Mouse (Mus musculus) hindbrain, embryonic 13.5 days (tissue): ENCODE results near the gene 2210010C04Rik. TPM values are rescaled to one million over a fixed set of nuclear protein-coding genes. Genes with fewer than 3 reads are reported as not detected.

Experiments used
- ATAC-seq: fragments of 200-750 bp; cut with Nextera tagmentation; 2 replicates; pipeline ENCODE4 v1.8.0; 2017; ENCODE audit warnings: moderate TSS enrichment; ENCODE audit not compliant: low FRiP score
- H3K27ac ChIP-seq: fragments of 300-500 bp; sonication (generic); 2 replicates; pipeline ENCODE4 v1.5.1; 2015; ENCODE audit warnings: inconsistent platforms, mild to moderate bottlenecking, moderate library complexity
- H3K27me3 ChIP-seq: fragments of 300-500 bp; sonication (generic); 2 replicates; pipeline ENCODE4 v1.6.1; 2015; ENCODE audit warnings: mild to moderate bottlenecking, inconsistent platforms
- H3K36me3 ChIP-seq: fragments of 300-500 bp; sonication (generic); 2 replicates; pipeline ENCODE4 v1.6.1; 2015; ENCODE audit warnings: mild to moderate bottlenecking, inconsistent platforms
- H3K4me1 ChIP-seq: fragments of 300-500 bp; sonication (generic); replicated peaks from 2 replicates; pipeline ENCODE4 v1.6.1; 2015; ENCODE audit warnings: inconsistent platforms
- H3K4me2 ChIP-seq: fragments of 300-500 bp; sonication (generic); 2 replicates; pipeline ENCODE4 v1.6.1; 2015; ENCODE audit warnings: inconsistent platforms, mild to moderate bottlenecking, moderate library complexity
- H3K4me3 ChIP-seq: fragments of 300-500 bp; sonication (generic); 2 replicates; pipeline ENCODE4 v1.5.1; 2015; ENCODE audit warnings: mild to moderate bottlenecking, inconsistent platforms
- H3K9ac ChIP-seq: fragments of 300-500 bp; sonication (generic); 2 replicates; pipeline ENCODE4 v1.6.1; 2015; ENCODE audit warnings: mild to moderate bottlenecking, inconsistent platforms
- H3K9me3 ChIP-seq: fragments of 300-500 bp; sonication (generic); 2 replicates; pipeline ENCODE4 v1.6.1; 2016; ENCODE audit warnings: inconsistent platforms
- WGBS: fragments of 180-500 bp; shearing (Covaris S2); methylation state at CpG from one replicate; pipeline ENCODE4 v1.1.7; 2015; 5-methylcytosine and 5-hydroxymethylcytosine counted together
- polyA plus RNA-seq: library from polyadenylated mRNA; unstranded; fragments of >200 nt; fragmentation: Nextera tagmentation; extraction: Ambion mirVana; gene quantifications from 2 replicates; pipeline ENCODE4 v1.2.1, GENCODE M21; 2015

2210010C04Rik gene
- polyA plus RNA-seq, 1 experiment from 2014 or later: not detected

DNA sequence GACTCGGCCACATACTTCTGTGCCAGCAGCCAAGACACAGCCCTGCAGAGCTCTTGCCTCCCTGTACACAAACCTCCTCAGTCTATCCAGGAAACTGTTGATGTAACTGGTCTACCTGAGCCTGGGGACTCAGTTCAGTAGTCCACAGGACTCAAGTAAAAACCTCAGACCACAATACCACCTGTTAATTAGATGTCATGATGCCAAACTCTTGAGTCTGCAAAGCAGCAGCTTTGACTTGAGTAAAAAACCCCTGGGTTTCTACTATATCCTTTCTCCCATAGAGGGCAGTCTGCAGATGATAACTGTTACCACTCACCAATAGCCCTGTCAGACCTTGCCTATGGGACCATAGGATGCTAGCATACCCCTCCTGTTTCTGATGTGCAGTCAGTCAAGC lies 12.7 kb upstream of the 2210010C04Rik start:
- no peaks in the 10 kb centered on the region for H3K27me3 ChIP-seq
- no peak overlapping the region for H3K4me2 ChIP-seq
- no peak overlapping the region for H3K27ac ChIP-seq
- no peaks in the 10 kb centered on the region for H3K4me1 ChIP-seq
- H3K4me3 ChIP-seq: no peak overlapping the region
- H3K36me3 ChIP-seq: no peaks in the 10 kb centered on the region
- H3K9me3 ChIP-seq: no peaks in the 10 kb centered on the region
- WGBS: 91% methylated on average over 1 of the region's 1 CpGs
- H3K9ac ChIP-seq: no peak overlapping the region
- ATAC-seq: no peak

GRCm38 (mm10) chr6:41047202-41047601 lies 11.9 kb upstream of the 2210010C04Rik start:
- no peak for ATAC-seq
- Histone ChIP-seq H3K9me3 (no peaks in the 10 kb centered on the region), H3K27ac (no peak overlapping the region), H3K4me3 (no peak overlapping the region), H3K4me2 (no peak overlapping the region), H3K27me3 (no peaks in the 10 kb centered on the region), H3K4me1 (no peaks in the 10 kb centered on the region), H3K9ac (no peak overlapping the region), H3K36me3 (no peaks in the 10 kb centered on the region)
- WGBS: 96% methylated on average over 1 of the region's 1 CpGs

- no peak overlapping the region for H3K27ac ChIP-seq
- no peaks in the 10 kb centered on the region for H3K4me1 ChIP-seq
- 62% methylated on average over 2 of the region's 2 CpGs for WGBS
Observed at GRCm38 (mm10) chr6:41046553-41046952, 11.2 kb upstream of the 2210010C04Rik start.

GRCm38 (mm10) chr6:41044753-41045152 lies 9.4 kb upstream of the 2210010C04Rik start:
- no peak overlapping the region for H3K4me2 ChIP-seq
- no peaks in the 10 kb centered on the region for H3K9me3 ChIP-seq
- 100% methylated on average over 1 of the region's 1 CpGs for WGBS
- H3K9ac ChIP-seq: no peak overlapping the region
- H3K36me3 ChIP-seq: no peaks in the 10 kb centered on the region
- no peak for ATAC-seq
- no peaks in the 10 kb centered on the region for H3K4me1 ChIP-seq
- no peak overlapping the region for H3K27ac ChIP-seq
- no peaks in the 10 kb centered on the region for H3K27me3 ChIP-seq
- no peak overlapping the region for H3K4me3 ChIP-seq

More at GRCm38 (mm10) chr6:41046553-41046952, 11.2 kb upstream of the 2210010C04Rik start:
- Histone ChIP-seq H3K4me3 (no peak overlapping the region), H3K27me3 (no peaks in the 10 kb centered on the region), H3K4me2 (no peak overlapping the region), H3K9ac (no peak overlapping the region), H3K9me3 (no peaks in the 10 kb centered on the region), H3K36me3 (no peaks in the 10 kb centered on the region)
- no peak for ATAC-seq

DNA sequence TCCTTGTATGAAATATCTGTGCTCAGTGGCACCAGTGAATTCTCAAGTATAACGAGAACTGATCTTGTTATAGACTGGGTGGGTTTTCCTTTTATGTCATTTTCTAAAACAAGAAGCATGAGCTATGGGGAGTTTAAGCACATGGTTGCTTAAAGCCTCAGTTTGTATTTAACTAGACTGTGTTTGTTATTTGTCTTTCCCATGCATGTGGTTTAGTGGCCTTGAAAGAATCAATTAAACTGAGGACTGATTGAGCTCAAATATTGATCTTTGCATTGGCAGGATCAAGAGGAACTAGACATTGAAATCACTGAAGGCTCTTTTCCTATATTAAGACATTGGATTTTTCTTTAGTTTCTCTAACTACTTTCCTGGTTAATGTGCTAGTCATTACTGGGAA lies 9.0 kb upstream of the 2210010C04Rik start:
- Histone ChIP-seq H3K4me2 (no peak overlapping the region), H3K9ac (no peak overlapping the region), H3K9me3 (no peaks in the 10 kb centered on the region), H3K27me3 (no peaks in the 10 kb centered on the region), H3K4me3 (no peak overlapping the region), H3K27ac (no peak overlapping the region), H3K36me3 (no peaks in the 10 kb centered on the region), H3K4me1 (no peaks in the 10 kb centered on the region)
- no peak for ATAC-seq
- WGBS: 80% methylated on average over 1 of the region's 1 CpGs

DNA sequence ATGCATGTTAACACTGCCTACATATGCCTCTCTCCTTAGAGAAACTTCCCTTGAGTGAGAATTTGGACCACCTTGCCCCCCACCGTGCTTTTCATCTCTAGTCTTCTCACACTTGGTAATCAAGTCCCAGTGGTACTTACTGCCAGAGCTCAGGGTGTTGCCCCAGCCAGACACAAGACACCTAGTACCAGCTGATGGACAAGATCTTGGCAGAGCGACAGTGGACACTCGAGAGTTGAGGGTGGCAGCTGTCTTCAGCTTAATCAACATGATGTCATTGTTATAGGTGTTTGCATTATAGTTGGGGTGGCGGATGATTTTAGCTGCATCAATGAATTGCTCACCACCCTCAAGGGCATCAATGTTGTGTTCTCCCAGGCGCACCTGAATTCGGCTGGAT lies 2.5 kb downstream of the 2210010C04Rik start:
- ATAC-seq: no peak
- 89% methylated on average over 6 of the region's 6 CpGs for whole genome bisulfite sequencing
- no peak overlapping the region for H3K9ac ChIP-seq

DNA sequence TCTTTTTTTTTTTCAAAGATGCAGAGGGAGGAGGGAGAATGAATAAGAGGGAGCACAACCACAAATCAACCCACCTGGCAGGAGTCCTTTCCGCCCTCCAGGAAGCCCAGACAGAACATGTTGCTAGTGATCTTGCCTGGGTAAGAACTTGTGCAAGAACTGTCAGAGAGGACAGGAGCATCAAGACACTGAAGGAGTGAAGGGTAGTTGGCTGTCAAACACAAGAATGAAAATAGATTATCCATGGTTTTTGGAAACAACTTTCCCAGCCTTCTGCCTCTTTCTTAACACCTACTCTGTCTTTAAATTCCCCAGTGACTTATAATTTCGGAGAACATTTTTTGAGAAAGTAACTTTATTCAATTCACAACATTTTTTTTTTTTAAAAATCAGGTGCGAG lies 3.1 kb downstream of the 2210010C04Rik start:
- H3K4me3 ChIP-seq: no peak overlapping the region
- H3K9ac ChIP-seq: no peak overlapping the region
- no peak overlapping the region for H3K27ac ChIP-seq
- H3K9me3 ChIP-seq: no peaks in the 10 kb centered on the region
- no peaks in the 10 kb centered on the region for H3K36me3 ChIP-seq
- H3K27me3 ChIP-seq: no peaks in the 10 kb centered on the region
- 82% methylated on average over 3 of the region's 3 CpGs for WGBS
- H3K4me1 ChIP-seq: no peaks in the 10 kb centered on the region
- no peak for ATAC-seq
- H3K4me2 ChIP-seq: no peak overlapping the region

More for the DNA sequence above, 2.5 kb downstream of the 2210010C04Rik start:
- Histone ChIP-seq H3K36me3 (no peaks in the 10 kb centered on the region), H3K9me3 (no peaks in the 10 kb centered on the region), H3K4me3 (no peak overlapping the region), H3K27ac (no peak overlapping the region), H3K27me3 (no peaks in the 10 kb centered on the region), H3K4me1 (no peaks in the 10 kb centered on the region), H3K4me2 (no peak overlapping the region)

- H3K27ac ChIP-seq: no peak overlapping the region
- no peak for ATAC-seq
- 90% methylated on average over 3 of the region's 3 CpGs for WGBS
- no peak overlapping the region for H3K9ac ChIP-seq
- no peak overlapping the region for H3K4me3 ChIP-seq
- no peaks in the 10 kb centered on the region for H3K4me1 ChIP-seq
- no peaks in the 10 kb centered on the region for H3K27me3 ChIP-seq
- H3K4me2 ChIP-seq: no peak overlapping the region
- H3K9me3 ChIP-seq: no peaks in the 10 kb centered on the region
- H3K36me3 ChIP-seq: no peaks in the 10 kb centered on the region
Observed at GRCm38 (mm10) chr6:41030821-41031220, 4.5 kb downstream of the 2210010C04Rik start.

DNA sequence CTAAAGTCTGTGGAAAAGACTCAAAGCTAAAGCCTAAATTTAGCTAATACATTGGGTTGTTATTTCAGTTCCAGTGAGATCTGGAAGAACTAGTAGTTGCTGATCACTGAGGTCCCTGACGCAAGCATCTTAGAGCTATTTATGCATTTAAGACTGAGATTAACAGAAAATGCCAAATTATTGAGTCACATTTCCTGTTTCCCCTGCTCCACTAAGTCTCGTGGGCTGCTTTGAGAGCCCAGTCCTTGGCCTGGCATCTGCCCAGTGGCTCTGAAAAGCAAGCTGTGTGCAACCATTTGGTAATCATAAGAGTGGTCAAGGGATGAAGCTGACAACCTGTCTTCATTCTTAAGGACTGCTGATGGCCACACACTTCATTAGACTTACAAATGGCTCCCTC lies 8.3 kb downstream of the 2210010C04Rik start:
- 51% methylated on average over 2 of the region's 2 CpGs for whole genome bisulfite sequencing
- H3K27ac ChIP-seq: no peak overlapping the region
- H3K9ac ChIP-seq: no peak overlapping the region
- H3K4me3 ChIP-seq: no peak overlapping the region
- H3K36me3 ChIP-seq: no peaks in the 10 kb centered on the region
- H3K9me3 ChIP-seq: no peaks in the 10 kb centered on the region
- no peak for ATAC-seq
- H3K27me3 ChIP-seq: no peaks in the 10 kb centered on the region
- H3K4me2 ChIP-seq: no peak overlapping the region
- no peaks in the 10 kb centered on the region for H3K4me1 ChIP-seq

GRCm38 (mm10) chr6:41025873-41026650 lies 9.2 kb downstream of the 2210010C04Rik start:
- WGBS: 61% methylated on average over 2 of the region's 2 CpGs
- H3K27ac ChIP-seq: no peak overlapping the region
- no peaks in the 10 kb centered on the region for H3K27me3 ChIP-seq
- ATAC-seq: no peak
- H3K9ac ChIP-seq: no peak overlapping the region
- H3K4me3 ChIP-seq: no peak overlapping the region
- no peaks in the 10 kb centered on the region for H3K9me3 ChIP-seq
- no peaks in the 10 kb centered on the region for H3K36me3 ChIP-seq
- no peaks in the 10 kb centered on the region for H3K4me1 ChIP-seq
- H3K4me2 ChIP-seq: no peak overlapping the region

DNA sequence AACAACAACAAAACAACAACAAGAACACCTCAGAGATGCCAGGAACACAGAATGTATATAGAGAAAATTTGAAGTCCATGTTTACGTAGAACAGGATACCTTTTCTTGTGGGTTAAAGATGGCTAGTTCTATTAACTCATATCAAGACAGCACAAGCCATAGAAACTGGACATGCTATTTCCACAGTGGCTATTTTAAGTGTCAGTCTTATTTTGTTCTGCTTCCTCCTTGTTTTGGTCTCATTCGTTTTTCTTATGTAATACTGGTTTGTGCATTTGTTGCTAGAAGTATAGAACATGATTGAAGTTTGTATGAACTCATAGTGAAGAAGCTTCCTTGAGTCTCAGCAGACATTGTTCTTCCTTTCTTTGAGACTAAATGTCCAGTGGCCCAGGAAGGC lies 16.2 kb downstream of the 2210010C04Rik start:
- no peak for ATAC-seq
- H3K27ac ChIP-seq: no peak overlapping the region
- no peaks in the 10 kb centered on the region for H3K9me3 ChIP-seq
- H3K4me1 ChIP-seq: no peaks in the 10 kb centered on the region
- H3K4me2 ChIP-seq: no peak overlapping the region
- no peaks in the 10 kb centered on the region for H3K27me3 ChIP-seq
- WGBS: 89% methylated on average over 2 of the region's 2 CpGs
- no peak overlapping the region for H3K9ac ChIP-seq
- H3K36me3 ChIP-seq: no peaks in the 10 kb centered on the region
- H3K4me3 ChIP-seq: no peak overlapping the region

GRCm38 (mm10) chr6:41018629-41019028 lies 16.7 kb downstream of the 2210010C04Rik start:
- Histone ChIP-seq H3K27me3 (no peaks in the 10 kb centered on the region), H3K4me2 (no peak overlapping the region), H3K4me1 (no peaks in the 10 kb centered on the region), H3K4me3 (no peak overlapping the region), H3K9me3 (no peaks in the 10 kb centered on the region), H3K36me3 (no peaks in the 10 kb centered on the region), H3K27ac (no peak overlapping the region), H3K9ac (no peak overlapping the region)
- ATAC-seq: no peak
- WGBS: 85% methylated on average over 2 of the region's 2 CpGs

GRCm38 (mm10) chr6:41015065-41015464 lies 20.2 kb downstream of the 2210010C04Rik start:
- Histone ChIP-seq H3K9me3 (no peaks in the 10 kb centered on the region), H3K4me3 (no peak overlapping the region), H3K27ac (no peak overlapping the region), H3K4me1 (no peaks in the 10 kb centered on the region), H3K36me3 (no peaks in the 10 kb centered on the region), H3K9ac (no peak overlapping the region), H3K27me3 (no peaks in the 10 kb centered on the region), H3K4me2 (no peak overlapping the region)
- WGBS: 71% methylated on average over 4 of the region's 4 CpGs
- no peak for ATAC-seq
